Mouse (Mus musculus) intestine, embryonic 16.5 days (tissue): ENCODE measurements at regions not wholly inside any gene's neighbourhood (a gene's known extent, or its start where the extent isn't known, plus 50 kb on each side); places are given as distances from the start of the nearest gene placed in this dataset.

Experiments used
- ATAC-seq: fragments of 200-750 bp; cut with Nextera tagmentation; 2 replicates; pipeline ENCODE4 v1.8.0; 2017; ENCODE audit warnings: moderate TSS enrichment, moderate library complexity
- H3K27ac ChIP-seq: fragments of 300-500 bp; sonication (generic); 2 replicates; pipeline ENCODE4 v1.5.1; 2014; ENCODE audit warnings: mild to moderate bottlenecking, low read length
- H3K27me3 ChIP-seq: fragments of 300-500 bp; sonication (generic); replicated peaks from 2 replicates; pipeline ENCODE4 v1.6.1; 2014; ENCODE audit warnings: low read length, control low read depth, mixed read lengths; ENCODE audit not compliant: control insufficient read depth, insufficient read depth
- H3K36me3 ChIP-seq: fragments of 300-500 bp; sonication (generic); 2 replicates; pipeline ENCODE4 v1.6.1; 2014; ENCODE audit warnings: low read length, control low read depth; ENCODE audit not compliant: control insufficient read depth, insufficient read depth
- H3K4me1 ChIP-seq: fragments of 300-500 bp; sonication (generic); 2 replicates; pipeline ENCODE4 v1.6.1; 2014; ENCODE audit warnings: low read length, control low read depth, mixed read lengths; ENCODE audit not compliant: control insufficient read depth, insufficient read depth
- H3K4me2 ChIP-seq: fragments of 300-500 bp; sonication (generic); 2 replicates; pipeline ENCODE4 v1.6.1; 2014; ENCODE audit warnings: low read depth, low read length, control low read depth
- H3K4me3 ChIP-seq: fragments of 300-500 bp; sonication (generic); 2 replicates; pipeline ENCODE4 v1.5.1; 2014; ENCODE audit warnings: mild to moderate bottlenecking, low read length
- H3K9ac ChIP-seq: fragments of 300-500 bp; sonication (generic); 2 replicates; pipeline ENCODE4 v1.6.1; 2014; ENCODE audit warnings: low read depth, low read length
- H3K9me3 ChIP-seq: fragments of 300-500 bp; sonication (generic); 2 replicates; pipeline ENCODE4 v1.6.1; 2016; ENCODE audit warnings: low read length, control low read depth; ENCODE audit not compliant: control insufficient read depth
- WGBS: fragments of 180-500 bp; shearing (Covaris S2); extraction: QIAGEN DNeasy Blood & Tissue Kit; methylation state at CpG from one replicate; pipeline ENCODE4 v1.1.7; 2014; 5-methylcytosine and 5-hydroxymethylcytosine counted together

DNA sequence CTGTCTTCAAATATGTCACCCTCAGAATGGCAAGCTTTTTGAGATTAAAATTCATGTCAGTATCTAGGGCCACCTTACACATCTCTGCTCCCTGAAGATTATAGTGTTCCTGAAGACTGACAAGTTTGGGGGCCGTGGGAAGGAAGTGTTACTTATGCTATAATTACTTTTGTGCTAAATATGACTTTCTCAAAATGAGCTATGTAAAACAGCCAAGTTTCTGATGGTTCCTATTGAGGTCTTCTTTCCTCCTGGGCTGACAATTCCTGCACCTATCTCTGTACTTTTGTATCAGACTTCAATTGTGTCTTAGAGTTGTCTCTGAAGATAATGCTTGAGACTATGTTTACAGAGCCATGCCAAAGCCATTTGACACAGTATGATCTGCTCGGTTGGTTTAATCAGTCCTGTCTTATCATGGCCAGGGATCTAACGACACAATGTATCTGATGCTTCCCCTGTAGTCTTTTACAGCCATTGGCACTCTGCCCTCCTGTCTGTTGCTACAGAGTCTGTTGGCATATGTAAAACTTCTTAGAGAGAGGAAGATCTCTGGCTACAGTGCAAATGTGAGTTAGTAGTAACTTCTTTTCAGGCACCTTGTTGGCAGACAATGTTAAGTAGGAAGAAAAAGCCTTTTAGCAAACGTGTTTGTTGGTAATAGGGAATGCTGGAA, 71.8 kb upstream of the Aco1 start:
- H3K4me2 ChIP-seq, result no peak overlapping the region
- no peak overlapping the region for H3K9ac ChIP-seq
- H3K27me3 ChIP-seq, result no peaks in the 10 kb centered on the region
- no peak for ATAC-seq
- no peak overlapping the region for H3K4me3 ChIP-seq
- no peak overlapping the region for H3K27ac ChIP-seq
- H3K36me3 ChIP-seq, result no peaks in the 10 kb centered on the region
- WGBS, result 50% methylated on average over 4 of the region's 4 CpGs
- H3K9me3 ChIP-seq, result no peaks in the 10 kb centered on the region
- no peaks in the 10 kb centered on the region for H3K4me1 ChIP-seq

DNA sequence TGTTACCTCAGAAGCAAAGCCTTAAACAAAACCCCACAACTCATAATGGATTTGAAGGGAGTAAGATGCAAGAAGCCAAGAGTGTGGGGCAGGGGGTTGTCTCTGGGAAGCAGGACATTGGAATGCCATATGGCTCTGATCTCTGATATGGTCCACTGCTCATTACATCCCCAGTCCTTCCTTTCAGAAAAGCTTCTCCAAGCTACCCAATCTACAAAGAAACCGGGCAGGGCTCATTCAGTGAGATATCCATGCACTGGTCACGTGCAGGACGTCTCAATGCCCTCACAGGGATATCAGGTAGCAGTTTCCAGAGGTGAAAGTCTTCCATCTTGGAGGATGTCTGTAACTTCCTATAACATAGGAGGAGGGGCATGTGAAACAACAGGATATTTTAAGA, 61.8 kb upstream of the Aco1 start:
- Histone ChIP-seq H3K4me2 (no peak overlapping the region), H3K27ac (no peak overlapping the region), H3K4me3 (no peak overlapping the region), H3K36me3 (no peaks in the 10 kb centered on the region), H3K9me3 (no peaks in the 10 kb centered on the region), H3K9ac (no peak overlapping the region), H3K27me3 (no peaks in the 10 kb centered on the region), H3K4me1 (no peaks in the 10 kb centered on the region)
- WGBS, result 60% methylated on average over 3 of the region's 3 CpGs
- no peak for ATAC-seq

DNA sequence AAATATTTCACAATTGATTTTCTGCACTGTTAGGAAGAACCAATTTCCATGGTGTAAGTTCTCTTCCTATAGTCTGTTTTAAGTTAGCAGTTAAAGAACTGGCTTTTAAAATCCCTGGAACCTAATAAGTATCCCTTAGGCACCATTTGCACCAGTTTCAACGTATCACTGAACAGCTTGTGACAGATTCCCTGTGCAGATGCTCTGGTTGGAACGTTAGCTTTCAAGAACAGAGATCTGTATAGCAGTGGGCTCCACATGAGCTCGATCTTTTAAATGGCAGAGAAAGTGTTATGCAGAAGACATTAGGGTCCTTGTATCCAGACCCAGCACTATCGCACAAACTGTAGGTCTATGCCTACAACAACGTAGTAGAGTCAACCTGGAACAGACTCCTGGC, 52.6 kb upstream of the Aco1 start:
- no peak for ATAC-seq
- H3K4me2 ChIP-seq, result no peak overlapping the region
- WGBS, result 80% methylated on average over 5 of the region's 5 CpGs
- H3K27me3 ChIP-seq, result no peaks in the 10 kb centered on the region
- no peak overlapping the region for H3K9ac ChIP-seq
- no peaks in the 10 kb centered on the region for H3K9me3 ChIP-seq
- no peaks in the 10 kb centered on the region for H3K36me3 ChIP-seq
- H3K4me1 ChIP-seq, result no peaks in the 10 kb centered on the region
- no peak overlapping the region for H3K4me3 ChIP-seq
- no peak overlapping the region for H3K27ac ChIP-seq
